Mouse (Mus musculus): ENCODE results near the gene Ube2c. TPM values are rescaled to one million over a fixed set of nuclear protein-coding genes. Genes with fewer than 3 reads are reported as not detected.

Ube2c gene
- 65.5 and 79.7 TPM in 2 replicates for polyA plus RNA-seq (2012; rRNA removed)

DNA sequence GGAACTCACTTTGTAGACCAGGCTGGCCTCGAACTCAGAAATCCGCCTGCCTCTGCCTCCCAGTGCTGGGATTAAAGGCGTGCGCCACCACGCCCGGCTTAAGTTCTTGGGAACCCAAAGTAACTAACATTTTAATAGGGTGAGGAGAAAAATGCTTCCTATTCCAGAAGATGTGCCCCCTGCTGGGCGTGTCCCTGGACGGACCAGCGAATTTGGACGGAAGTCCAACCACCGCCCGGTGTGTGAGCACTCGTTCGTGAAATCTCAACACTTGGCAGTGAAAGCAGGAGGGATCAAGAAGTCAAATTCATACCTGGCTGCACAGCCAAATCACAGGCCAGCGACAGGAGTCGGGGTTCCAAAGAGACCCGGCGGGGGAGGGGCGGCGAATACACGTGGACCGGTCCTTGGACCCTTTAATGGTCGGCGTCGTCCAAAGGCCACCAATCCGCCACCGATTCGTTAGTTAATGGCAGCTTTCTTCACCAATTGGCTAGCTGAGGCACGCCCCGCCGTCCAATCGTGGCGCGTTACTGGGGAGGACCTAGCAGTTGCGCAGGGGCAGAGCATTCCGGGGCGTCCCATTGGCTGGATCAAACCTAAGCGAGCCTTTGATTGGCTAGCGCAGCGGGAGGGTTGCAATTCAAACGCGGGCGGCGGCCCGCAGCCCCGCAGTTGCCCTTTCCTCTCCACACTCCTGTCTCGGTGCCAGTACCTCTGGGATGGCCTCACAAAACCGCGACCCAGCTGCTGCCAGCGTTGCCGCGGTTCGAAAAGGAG is at the start of gene Ube2c:
Ube2c (plus strand) TSS at position 641 of the 780 bp plus-strand sequence.

DNA sequence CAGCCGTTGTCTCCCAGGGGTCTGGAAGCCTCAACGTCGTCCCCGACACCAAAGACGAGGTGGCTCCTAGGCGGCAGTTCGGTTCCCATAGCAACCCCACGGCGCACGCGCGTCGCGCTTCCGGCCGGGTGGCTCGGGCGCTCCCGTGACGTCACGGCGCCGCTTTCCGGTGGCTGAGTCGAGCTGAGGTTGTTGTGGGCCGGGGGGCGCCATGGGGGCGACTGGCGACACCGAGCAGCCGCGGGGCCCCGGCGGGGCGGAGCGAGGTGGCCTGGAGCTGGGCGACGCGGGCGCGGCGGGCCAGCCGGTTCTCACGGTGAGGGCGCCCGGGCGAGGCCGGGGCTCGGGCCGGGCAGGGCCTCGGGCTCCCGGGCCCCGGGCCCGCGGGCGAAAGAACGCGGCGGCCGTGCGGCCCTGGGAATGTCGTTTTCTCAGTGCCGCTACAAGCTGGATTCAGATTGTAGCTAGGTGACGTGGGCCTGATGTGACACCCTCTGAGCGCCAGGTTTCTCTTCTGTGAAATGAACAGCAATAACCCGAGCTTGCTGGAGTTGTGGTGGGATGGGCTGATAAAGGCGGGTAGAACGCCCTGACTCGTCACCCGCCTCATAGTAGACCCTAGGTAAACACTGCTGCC is 23.7 kb upstream of the Ube2c start, which contains the start of the genes Wfdc3 and Dnttip1:
Wfdc3 (minus strand) TSS at position 89 of the 637 bp plus-strand sequence.
Dnttip1 (plus strand) TSS at position 141 of the 637 bp plus-strand sequence.

GRCm38 (mm10) chr2:164779481-164780086 is 9.9 kb downstream of the Ube2c start, which contains the start of gene Tnnc2:
TSS of gene Tnnc2 (minus strand) at chr2:164779967.

GRCm38 (mm10) chr2:164785481-164786387 is 16.0 kb downstream of the Ube2c start, which contains the start of gene Snx21:
TSS of gene Snx21 (plus strand) at chr2:164785823.

GRCm38 (mm10) chr2:164804533-164805331 is 35.0 kb downstream of the Ube2c start, which contains the start of the genes Acot8 and Zswim3:
TSS of gene Acot8 (minus strand) at chr2:164804882.
TSS of gene Zswim3 (plus strand) at chr2:164805098.

DNA sequence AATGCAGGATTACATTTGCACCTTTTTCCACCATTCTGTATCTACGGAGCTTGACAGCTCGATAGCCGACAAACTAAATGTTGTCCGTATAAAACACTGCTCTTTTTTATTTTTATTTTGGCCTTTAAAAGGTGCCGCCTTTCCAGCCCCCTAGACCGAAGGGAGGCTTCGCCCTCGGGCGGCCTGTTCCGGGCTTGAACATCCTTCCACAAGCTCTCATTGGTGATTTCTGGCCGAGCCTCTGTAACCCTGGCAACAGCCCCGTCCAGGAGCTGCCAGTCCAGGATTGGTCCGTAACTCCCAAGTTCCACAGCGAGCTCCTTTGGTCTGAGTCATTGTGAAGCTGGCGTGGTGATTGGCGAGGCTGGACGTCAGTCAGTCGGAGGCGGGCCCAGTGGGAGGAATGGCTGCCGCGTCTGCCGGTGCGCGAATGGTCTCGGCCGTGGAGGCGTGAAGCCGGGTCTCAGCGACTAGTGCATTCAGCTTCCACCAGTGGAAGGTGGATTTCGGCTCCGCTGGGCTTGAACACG is 53.0 kb downstream of the Ube2c start, which contains the start of gene Zswim1:
Zswim1 (plus strand) TSS at position 51 of the 530 bp plus-strand sequence.

Other genes with a start within 250 kb of the Ube2c start
- 715 and 811 TPM in 2 replicates for gene Wfdc2, start 207.5 kb upstream of the Ube2c start, polyA plus RNA-seq (2012; rRNA removed)
- gene Spint3, start 196.4 kb upstream of the Ube2c start, polyA plus RNA-seq (2012; rRNA removed), result not detected in 2 replicates
- gene Wfdc6a, start 184.5 kb upstream of the Ube2c start, polyA plus RNA-seq (2012; rRNA removed), result 0.16 TPM in 2 replicates
- not detected in 2 replicates for gene Eppin, start 176.3 kb upstream of the Ube2c start, polyA plus RNA-seq (2012; rRNA removed)
- 0.15 TPM in 1 of 2 replicates, not detected in the other for gene Wfdc6b, start 156.4 kb upstream of the Ube2c start, polyA plus RNA-seq (2012; rRNA removed)
- gene Wfdc8, start 156.3 kb upstream of the Ube2c start, polyA plus RNA-seq (2012; rRNA removed), result 0.31 and 0.35 TPM in 2 replicates
- 0.13 and 0.16 TPM in 2 replicates for gene Wfdc16, start 131.1 kb upstream of the Ube2c start, polyA plus RNA-seq (2012; rRNA removed)
- gene Wfdc10, start 113.9 kb upstream of the Ube2c start, polyA plus RNA-seq (2012; rRNA removed), result not detected in 2 replicates
- not detected in 2 replicates for gene Wfdc9, start 113.3 kb upstream of the Ube2c start, polyA plus RNA-seq (2012; rRNA removed)
- not detected in 2 replicates for gene Wfdc11, start 95.8 kb upstream of the Ube2c start, polyA plus RNA-seq (2012; rRNA removed)
- 0.28 and 0.73 TPM in 2 replicates for gene Wfdc13, start 84.8 kb upstream of the Ube2c start, polyA plus RNA-seq (2012; rRNA removed)
- not detected in 2 replicates for gene Spint4, start 71.4 kb upstream of the Ube2c start, polyA plus RNA-seq (2012; rRNA removed)
- gene Spint5, start 54.6 kb upstream of the Ube2c start, polyA plus RNA-seq (2012; rRNA removed), result not detected in 2 replicates
- 0.28 and 0.84 TPM in 2 replicates for gene Wfdc3, start 24.0 kb upstream of the Ube2c start, polyA plus RNA-seq (2012; rRNA removed)
- 60.0 and 89.4 TPM in 2 replicates for gene Dnttip1, start 23.9 kb upstream of the Ube2c start, polyA plus RNA-seq (2012; rRNA removed)
- not detected in 2 replicates for gene Tnnc2, start 10.1 kb downstream of the Ube2c start, polyA plus RNA-seq (2012; rRNA removed)
- gene Snx21, start 15.9 kb downstream of the Ube2c start, polyA plus RNA-seq (2012; rRNA removed), result 34.1 and 41.6 TPM in 2 replicates
- 134 and 139 TPM in 2 replicates for gene Acot8, start 35.0 kb downstream of the Ube2c start, polyA plus RNA-seq (2012; rRNA removed)
- 3.4 and 3.5 TPM in 2 replicates for gene Zswim3, start 35.2 kb downstream of the Ube2c start, polyA plus RNA-seq (2012; rRNA removed)
- 10.5 and 11.5 TPM in 2 replicates for gene Zswim1, start 52.8 kb downstream of the Ube2c start, polyA plus RNA-seq (2012; rRNA removed)
- not detected in 2 replicates for gene Spata25, start 58.6 kb downstream of the Ube2c start, polyA plus RNA-seq (2012; rRNA removed)
- 320 and 357 TPM in 2 replicates for gene Ctsa, start 63.0 kb downstream of the Ube2c start, polyA plus RNA-seq (2012; rRNA removed)
- gene Neurl2, start 63.6 kb downstream of the Ube2c start, polyA plus RNA-seq (2012; rRNA removed), result 5.2 and 7.2 TPM in 2 replicates
- gene Pltp, start 87.8 kb downstream of the Ube2c start, polyA plus RNA-seq (2012; rRNA removed), result 82.0 and 82.9 TPM in 2 replicates
- 29.5 and 36.3 TPM in 2 replicates for gene Pcif1, start 109.4 kb downstream of the Ube2c start, polyA plus RNA-seq (2012; rRNA removed)
- gene Zfp335, start 141.9 kb downstream of the Ube2c start, polyA plus RNA-seq (2012; rRNA removed), result 34.2 and 35.7 TPM in 2 replicates
- 4.4 and 4.7 TPM in 2 replicates for gene Mmp9, start 170.9 kb downstream of the Ube2c start, polyA plus RNA-seq (2012; rRNA removed)
- gene Slc12a5, start 190.9 kb downstream of the Ube2c start, polyA plus RNA-seq (2012; rRNA removed), result 0.90 and 1.1 TPM in 2 replicates

Data from colon, adult 2 months (tissue).